Mouse (Mus musculus): ENCODE measurements around the gene Gli3. TPM values are rescaled to one million over a fixed set of nuclear protein-coding genes. Genes with fewer than 3 reads are reported as not detected.

The Gli3 gene
- polyA plus RNA-seq, 1 experiment from 2014 or later = 0.30 TPM

GRCm38 (mm10) chr13:15707481-15707881, 244.4 kb downstream of the Gli3 start:
- H3K4me1 ChIP-seq (ENCODE audit: control insufficient read depth, low read depth, low read length) = no peaks in the 10 kb centered on the region
- no peak overlapping the region for H3K4me3 ChIP-seq (ENCODE audit: low read depth, low read length)
- no peak for ATAC-seq (ENCODE audit: low read depth)
- WGBS (ENCODE audit: insufficient replicate concordance) = 47% methylated on average over 4 of the region's 4 CpGs
- H3K36me3 ChIP-seq (ENCODE audit: control insufficient read depth, insufficient read depth) = no peaks in the 10 kb centered on the region
- H3K27me3 ChIP-seq (ENCODE audit: control insufficient read depth, insufficient read depth, low read depth, low read length) = no peaks in the 10 kb centered on the region
- H3K9me3 ChIP-seq (replicated peaks; ENCODE audit: control insufficient read depth, low read length) = no peaks in the 10 kb centered on the region
- no peak overlapping the region for H3K4me2 ChIP-seq (ENCODE audit: low read depth, low read length)
- H3K27ac ChIP-seq (ENCODE audit: low read length) = no peak overlapping the region
- no peak overlapping the region for H3K9ac ChIP-seq (ENCODE audit: low read depth, low read length)

- WGBS (ENCODE audit: insufficient replicate concordance) = 69% methylated on average over 7 of the region's 7 CpGs
- H3K9me3 ChIP-seq (replicated peaks; ENCODE audit: control insufficient read depth, low read length) = no peaks in the 10 kb centered on the region
- no peak for ATAC-seq (ENCODE audit: low read depth)
These were observed 250.5 kb downstream of the Gli3 start for GRCm38 (mm10) chr13:15713486-15713885.

DNA sequence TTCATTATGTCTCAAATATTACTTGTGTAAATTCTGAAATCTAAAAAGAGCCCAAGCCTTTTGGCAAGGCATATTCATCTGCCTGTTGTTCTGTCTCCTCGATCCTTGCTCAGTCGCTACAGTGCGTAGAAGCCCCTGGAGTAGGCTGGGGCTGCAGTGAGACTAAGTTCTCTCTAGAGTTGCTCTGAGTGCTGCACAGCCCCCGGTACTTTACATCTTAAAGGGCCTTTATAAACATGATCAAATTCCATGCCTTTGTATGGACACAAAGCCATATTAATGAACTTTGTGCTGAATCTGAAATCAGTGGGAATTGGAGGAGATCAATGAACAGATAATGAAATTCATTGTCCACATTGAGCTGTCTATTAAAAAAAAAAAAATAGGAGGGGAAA, 251.3 kb downstream of the Gli3 start:
- H3K4me2 ChIP-seq (ENCODE audit: low read depth, low read length) = no peak overlapping the region
- H3K9me3 ChIP-seq (replicated peaks; ENCODE audit: control insufficient read depth, low read length) = no peaks in the 10 kb centered on the region
- no peaks in the 10 kb centered on the region for H3K36me3 ChIP-seq (ENCODE audit: control insufficient read depth, insufficient read depth)
- no peak overlapping the region for H3K27ac ChIP-seq (ENCODE audit: low read length)
- 65% methylated on average over 4 of the region's 4 CpGs for WGBS (ENCODE audit: insufficient replicate concordance)
- no peaks in the 10 kb centered on the region for H3K4me1 ChIP-seq (ENCODE audit: control insufficient read depth, low read depth, low read length)
- no peak overlapping the region for H3K9ac ChIP-seq (ENCODE audit: low read depth, low read length)
- H3K27me3 ChIP-seq (ENCODE audit: control insufficient read depth, insufficient read depth, low read depth, low read length) = no peaks in the 10 kb centered on the region
- ATAC-seq (ENCODE audit: low read depth) = no peak
- H3K4me3 ChIP-seq (ENCODE audit: low read depth, low read length) = no peak overlapping the region

More at GRCm38 (mm10) chr13:15713486-15713885, 250.5 kb downstream of the Gli3 start:
- H3K4me3 ChIP-seq (ENCODE audit: low read depth, low read length) = no peak overlapping the region
- no peaks in the 10 kb centered on the region for H3K36me3 ChIP-seq (ENCODE audit: control insufficient read depth, insufficient read depth)
- no peaks in the 10 kb centered on the region for H3K4me1 ChIP-seq (ENCODE audit: control insufficient read depth, low read depth, low read length)
- H3K27ac ChIP-seq (ENCODE audit: low read length) = no peak overlapping the region
- H3K4me2 ChIP-seq (ENCODE audit: low read depth, low read length) = no peak overlapping the region
- H3K9ac ChIP-seq (ENCODE audit: low read depth, low read length) = no peak overlapping the region
- no peaks in the 10 kb centered on the region for H3K27me3 ChIP-seq (ENCODE audit: control insufficient read depth, insufficient read depth, low read depth, low read length)

DNA sequence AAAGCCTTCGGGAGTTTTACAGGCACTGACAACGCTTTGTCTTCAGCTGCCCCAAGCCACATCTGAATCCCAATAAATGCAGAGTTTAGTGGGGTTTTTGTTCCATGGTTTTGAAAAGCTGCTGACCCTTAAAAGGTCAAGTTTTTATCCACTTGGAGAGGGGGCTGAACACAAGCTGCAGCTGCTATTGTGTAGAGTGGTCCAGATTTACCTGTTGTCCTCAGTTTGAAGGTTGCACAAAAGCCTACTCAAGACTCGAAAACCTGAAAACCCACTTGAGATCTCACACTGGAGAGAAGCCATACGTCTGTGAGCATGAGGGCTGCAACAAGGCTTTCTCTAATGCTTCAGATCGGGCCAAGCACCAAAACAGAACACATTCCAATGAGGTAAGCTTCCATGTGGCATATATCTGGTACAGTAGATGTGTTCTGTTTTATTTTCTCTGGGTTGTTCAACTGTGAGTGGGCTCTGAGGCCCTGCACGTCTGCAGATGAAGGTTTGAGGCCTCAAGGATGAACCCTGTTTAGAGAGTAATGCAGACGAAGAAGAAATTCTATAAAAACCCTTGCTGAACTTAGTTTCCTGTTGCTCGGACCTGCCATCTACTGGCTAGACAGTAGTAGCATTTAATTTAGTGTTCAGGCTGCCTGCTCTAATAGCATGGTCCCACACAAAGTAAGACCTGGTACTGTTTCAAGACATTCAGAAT, 251.8 kb downstream of the Gli3 start:
- no peak overlapping the region for H3K27ac ChIP-seq (ENCODE audit: low read length)
- ATAC-seq (ENCODE audit: low read depth) = no peak

GRCm38 (mm10) chr13:15721446-15721845, 258.4 kb downstream of the Gli3 start:
- Histone ChIP-seq H3K36me3 (ENCODE audit: control insufficient read depth, insufficient read depth) (no peaks in the 10 kb centered on the region), H3K27me3 (ENCODE audit: control insufficient read depth, insufficient read depth, low read depth, low read length) (no peaks in the 10 kb centered on the region), H3K9me3 (replicated peaks; ENCODE audit: control insufficient read depth, low read length) (no peaks in the 10 kb centered on the region), H3K27ac (ENCODE audit: low read length) (no peak overlapping the region), H3K4me3 (ENCODE audit: low read depth, low read length) (no peak overlapping the region), H3K4me1 (ENCODE audit: control insufficient read depth, low read depth, low read length) (no peaks in the 10 kb centered on the region), H3K9ac (ENCODE audit: low read depth, low read length) (no peak overlapping the region), H3K4me2 (ENCODE audit: low read depth, low read length) (no peak overlapping the region)
- 46% methylated on average over 1 of the region's 1 CpGs for WGBS (ENCODE audit: insufficient replicate concordance)
- no peak for ATAC-seq (ENCODE audit: low read depth)

More for the DNA sequence above, 251.8 kb downstream of the Gli3 start:
- WGBS (ENCODE audit: insufficient replicate concordance) = 42% methylated on average over 8 of the region's 8 CpGs
- no peak overlapping the region for H3K9ac ChIP-seq (ENCODE audit: low read depth, low read length)
- H3K4me3 ChIP-seq (ENCODE audit: low read depth, low read length) = no peak overlapping the region
- no peaks in the 10 kb centered on the region for H3K36me3 ChIP-seq (ENCODE audit: control insufficient read depth, insufficient read depth)
- no peaks in the 10 kb centered on the region for H3K27me3 ChIP-seq (ENCODE audit: control insufficient read depth, insufficient read depth, low read depth, low read length)
- no peaks in the 10 kb centered on the region for H3K9me3 ChIP-seq (replicated peaks; ENCODE audit: control insufficient read depth, low read length)
- no peak overlapping the region for H3K4me2 ChIP-seq (ENCODE audit: low read depth, low read length)
- H3K4me1 ChIP-seq (ENCODE audit: control insufficient read depth, low read depth, low read length) = no peaks in the 10 kb centered on the region

DNA sequence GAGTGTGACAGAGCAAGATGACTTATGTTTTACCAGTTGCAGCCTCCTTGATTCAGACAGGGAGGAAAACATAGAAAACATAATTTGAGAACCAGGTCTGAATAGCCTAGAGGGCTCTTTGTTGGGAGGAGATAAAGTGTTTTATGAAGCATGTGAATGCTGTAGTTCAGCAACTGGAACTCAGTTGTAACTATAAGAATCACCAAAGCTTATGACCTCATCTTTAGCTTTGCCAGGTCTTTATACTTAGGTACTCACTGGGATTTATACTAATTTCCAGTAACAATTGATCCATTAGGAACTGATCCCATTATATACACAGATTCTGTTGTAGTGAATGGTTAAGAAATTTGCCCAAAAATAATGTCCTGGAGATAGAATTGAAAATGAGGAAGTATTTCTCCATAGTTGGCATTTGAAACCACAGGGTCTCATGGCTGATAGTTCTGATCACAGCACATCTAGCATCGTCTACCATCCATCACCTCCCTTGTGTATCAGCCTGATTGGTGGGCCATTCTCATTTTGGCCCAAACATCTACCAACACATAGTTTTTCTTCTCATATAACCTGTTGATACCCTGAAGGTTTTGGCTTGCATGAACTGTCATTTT, 259.8 kb downstream of the Gli3 start:
- Histone ChIP-seq H3K36me3 (ENCODE audit: control insufficient read depth, insufficient read depth) (no peaks in the 10 kb centered on the region), H3K27me3 (ENCODE audit: control insufficient read depth, insufficient read depth, low read depth, low read length) (no peaks in the 10 kb centered on the region), H3K27ac (ENCODE audit: low read length) (no peak overlapping the region), H3K9me3 (replicated peaks; ENCODE audit: control insufficient read depth, low read length) (no peaks in the 10 kb centered on the region), H3K4me1 (ENCODE audit: control insufficient read depth, low read depth, low read length) (no peaks in the 10 kb centered on the region), H3K4me3 (ENCODE audit: low read depth, low read length) (no peak overlapping the region), H3K4me2 (ENCODE audit: low read depth, low read length) (no peak overlapping the region), H3K9ac (ENCODE audit: low read depth, low read length) (no peak overlapping the region)
- WGBS (ENCODE audit: insufficient replicate concordance) = 39% methylated on average over 1 of the region's 1 CpGs
- no peak for ATAC-seq (ENCODE audit: low read depth)

DNA sequence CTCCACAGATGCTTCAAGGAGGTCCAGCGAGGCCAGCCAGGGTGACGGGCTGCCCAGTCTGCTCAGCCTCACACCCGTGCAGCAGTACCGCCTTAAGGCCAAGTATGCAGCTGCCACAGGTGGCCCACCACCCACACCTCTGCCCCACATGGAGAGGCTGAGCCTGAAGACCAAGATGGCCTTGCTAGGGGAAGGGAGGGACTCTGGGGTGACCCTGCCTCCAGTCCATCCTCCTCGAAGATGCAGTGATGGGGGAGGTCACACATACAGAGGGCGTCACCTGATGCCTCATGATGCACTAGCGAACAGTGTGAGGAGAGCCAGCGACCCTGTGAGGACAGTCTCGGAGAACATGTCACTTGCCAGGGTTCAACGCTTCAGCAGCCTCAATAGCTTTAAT, 261.7 kb downstream of the Gli3 start:
- Histone ChIP-seq H3K4me3 (ENCODE audit: low read depth, low read length) (no peak overlapping the region), H3K4me1 (ENCODE audit: control insufficient read depth, low read depth, low read length) (no peaks in the 10 kb centered on the region), H3K27me3 (ENCODE audit: control insufficient read depth, insufficient read depth, low read depth, low read length) (no peaks in the 10 kb centered on the region), H3K36me3 (ENCODE audit: control insufficient read depth, insufficient read depth) (no peaks in the 10 kb centered on the region), H3K27ac (ENCODE audit: low read length) (no peak overlapping the region), H3K4me2 (ENCODE audit: low read depth, low read length) (no peak overlapping the region), H3K9me3 (replicated peaks; ENCODE audit: control insufficient read depth, low read length) (no peaks in the 10 kb centered on the region), H3K9ac (ENCODE audit: low read depth, low read length) (no peak overlapping the region)
- ATAC-seq (ENCODE audit: low read depth) = no peak
- WGBS (ENCODE audit: insufficient replicate concordance) = 79% methylated on average over 10 of the region's 10 CpGs

DNA sequence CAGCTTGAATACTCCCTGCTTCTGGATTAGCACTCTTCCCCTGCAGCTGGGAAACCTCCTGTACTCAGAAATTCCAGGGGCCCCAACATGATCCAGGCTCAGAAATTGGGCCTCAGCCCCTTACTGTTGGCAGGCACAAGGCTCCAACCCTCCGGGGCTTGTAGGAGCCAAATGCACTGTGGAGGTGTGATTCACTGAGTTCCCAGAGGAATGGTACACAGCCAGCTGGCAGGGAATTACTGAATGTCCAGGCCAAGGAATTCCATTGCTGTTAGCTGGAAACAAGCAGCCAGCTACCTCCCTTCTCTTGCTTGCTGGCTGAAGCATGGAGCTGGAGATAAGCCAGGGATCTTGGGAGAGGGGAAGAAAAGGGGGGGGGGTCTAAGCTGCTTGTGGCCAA, 278.7 kb downstream of the Gli3 start:
- ATAC-seq (ENCODE audit: low read depth) = no peak
- H3K9ac ChIP-seq (ENCODE audit: low read depth, low read length) = no peak overlapping the region
- no peaks in the 10 kb centered on the region for H3K9me3 ChIP-seq (replicated peaks; ENCODE audit: control insufficient read depth, low read length)
- H3K4me1 ChIP-seq (ENCODE audit: control insufficient read depth, low read depth, low read length) = no peaks in the 10 kb centered on the region
- no peak overlapping the region for H3K27ac ChIP-seq (ENCODE audit: low read length)
- H3K4me3 ChIP-seq (ENCODE audit: low read depth, low read length) = no peak overlapping the region
- 50% methylated on average over 1 of the region's 1 CpGs for WGBS (ENCODE audit: insufficient replicate concordance)
- no peaks in the 10 kb centered on the region for H3K27me3 ChIP-seq (ENCODE audit: control insufficient read depth, insufficient read depth, low read depth, low read length)
- no peaks in the 10 kb centered on the region for H3K36me3 ChIP-seq (ENCODE audit: control insufficient read depth, insufficient read depth)
- no peak overlapping the region for H3K4me2 ChIP-seq (ENCODE audit: low read depth, low read length)

DNA sequence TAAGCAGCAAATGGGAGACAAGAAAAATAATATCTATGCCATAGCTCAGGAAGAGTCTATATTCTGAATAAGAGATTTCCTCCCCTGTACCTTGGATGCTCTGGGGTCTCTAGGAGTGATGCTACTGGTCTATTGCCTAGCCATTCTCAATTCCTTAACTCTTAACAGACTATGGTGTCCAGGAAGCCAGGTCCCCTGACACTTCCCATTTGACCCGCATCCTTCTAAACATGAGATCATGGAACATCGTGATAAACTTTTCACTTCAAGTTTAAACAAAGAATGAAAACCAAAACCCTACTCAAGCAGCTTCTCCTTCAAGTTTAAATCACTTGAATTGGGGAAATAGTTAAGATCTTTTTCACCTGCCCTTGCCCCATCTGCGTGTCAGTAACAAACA, 279.3 kb downstream of the Gli3 start:
- Histone ChIP-seq H3K9ac (ENCODE audit: low read depth, low read length) (no peak overlapping the region), H3K4me1 (ENCODE audit: control insufficient read depth, low read depth, low read length) (no peaks in the 10 kb centered on the region), H3K27ac (ENCODE audit: low read length) (no peak overlapping the region), H3K27me3 (ENCODE audit: control insufficient read depth, insufficient read depth, low read depth, low read length) (no peaks in the 10 kb centered on the region), H3K36me3 (ENCODE audit: control insufficient read depth, insufficient read depth) (no peaks in the 10 kb centered on the region), H3K9me3 (replicated peaks; ENCODE audit: control insufficient read depth, low read length) (no peaks in the 10 kb centered on the region), H3K4me2 (ENCODE audit: low read depth, low read length) (no peak overlapping the region), H3K4me3 (ENCODE audit: low read depth, low read length) (no peak overlapping the region)
- no peak for ATAC-seq (ENCODE audit: low read depth)
- 63% methylated on average over 3 of the region's 3 CpGs for WGBS (ENCODE audit: insufficient replicate concordance)

All from liver, embryonic 16.5 days (tissue).